Mouse (Mus musculus): Measurements from ENCODE around the gene Pea15a. TPM values are rescaled to one million over a fixed set of nuclear protein-coding genes. Genes with fewer than 3 reads are reported as not detected.

Gene Pea15a
- total RNA-seq, 2 experiments from 2014 or later, result 57.4 to 69.9 TPM

DNA sequence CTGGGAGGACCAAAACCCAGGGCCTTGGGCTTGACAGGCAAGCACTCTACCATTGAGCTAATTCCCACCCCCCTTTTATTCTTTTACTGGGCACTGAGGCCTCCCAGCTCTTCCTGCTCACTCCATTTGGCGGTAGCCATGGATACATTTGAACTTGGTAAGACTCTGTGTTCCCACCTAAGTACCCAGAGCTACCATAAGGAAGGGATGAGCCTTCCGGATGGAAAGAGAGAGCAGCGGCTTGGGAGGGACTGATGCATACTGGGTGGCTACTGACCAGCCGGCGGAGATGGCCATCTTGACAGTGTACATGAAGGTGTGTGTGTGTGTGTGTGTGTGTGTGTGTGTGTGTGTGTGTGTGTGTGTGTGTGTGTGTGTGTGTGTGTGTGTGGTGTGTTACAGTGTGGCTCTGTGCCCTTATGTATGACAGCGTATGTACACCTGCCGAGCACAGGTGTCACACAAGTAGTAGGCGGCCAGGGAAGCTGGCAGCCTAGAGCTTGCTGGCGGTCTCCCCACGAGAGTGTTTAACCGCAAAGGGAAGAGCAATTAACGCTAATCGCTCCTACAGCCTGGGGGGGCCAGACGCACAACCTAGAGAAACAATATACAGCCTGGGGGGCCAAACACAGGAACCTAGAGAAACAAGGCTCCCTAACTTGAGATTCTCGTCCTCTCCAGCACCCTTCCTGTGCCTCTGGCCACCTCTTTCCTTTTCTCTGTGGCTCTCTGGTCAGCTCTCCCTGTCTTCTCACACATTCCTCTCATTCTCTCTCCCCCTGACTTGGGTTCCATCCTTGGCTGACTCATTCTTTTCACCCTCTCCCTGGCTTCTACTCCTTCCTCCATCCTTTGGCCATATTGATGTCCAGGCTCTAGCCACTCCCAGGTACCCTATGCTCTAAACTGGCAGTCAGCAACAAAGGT, 1.5 kb downstream of the Pea15a start:
- DNase-seq, result no peak

DNA sequence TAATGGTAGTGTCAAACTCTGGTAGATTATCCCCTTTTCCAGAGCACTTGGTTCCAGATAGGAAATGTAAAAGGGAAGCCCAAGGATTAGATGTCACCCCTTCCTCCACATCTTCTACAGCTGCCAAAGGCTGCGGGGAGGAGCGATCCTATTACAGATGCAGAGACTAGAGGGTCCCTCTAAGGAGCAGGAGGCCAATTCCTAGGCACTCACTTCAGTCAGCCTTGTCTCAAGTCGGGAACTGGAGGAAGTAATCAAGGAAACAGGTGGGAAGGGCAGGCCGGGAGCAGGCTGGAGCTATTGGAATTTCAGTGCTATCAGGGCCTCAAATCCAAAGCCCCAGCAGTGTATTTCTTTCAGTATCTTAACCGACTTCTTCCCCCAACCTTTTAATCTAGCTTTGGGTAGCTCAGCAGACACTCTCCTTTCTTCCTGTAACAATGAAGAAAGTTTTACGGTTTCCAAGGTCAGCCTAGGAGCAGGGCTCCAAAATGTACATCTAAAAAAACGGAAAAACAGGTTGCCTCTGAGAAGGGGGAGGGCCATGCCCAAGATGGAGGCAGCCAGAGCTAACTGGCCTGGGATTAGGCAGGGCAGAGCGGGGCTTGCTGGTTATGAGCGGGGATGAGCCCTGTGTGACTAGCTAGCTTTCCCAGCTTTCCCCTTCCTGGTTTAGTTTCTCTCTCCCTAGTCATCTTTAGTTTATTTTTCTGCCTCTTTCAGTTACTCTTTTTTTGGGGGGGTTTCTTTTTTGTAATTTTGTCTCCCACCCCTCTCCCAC, 2.4 kb downstream of the Pea15a start:
- no peak for DNase-seq

DNA sequence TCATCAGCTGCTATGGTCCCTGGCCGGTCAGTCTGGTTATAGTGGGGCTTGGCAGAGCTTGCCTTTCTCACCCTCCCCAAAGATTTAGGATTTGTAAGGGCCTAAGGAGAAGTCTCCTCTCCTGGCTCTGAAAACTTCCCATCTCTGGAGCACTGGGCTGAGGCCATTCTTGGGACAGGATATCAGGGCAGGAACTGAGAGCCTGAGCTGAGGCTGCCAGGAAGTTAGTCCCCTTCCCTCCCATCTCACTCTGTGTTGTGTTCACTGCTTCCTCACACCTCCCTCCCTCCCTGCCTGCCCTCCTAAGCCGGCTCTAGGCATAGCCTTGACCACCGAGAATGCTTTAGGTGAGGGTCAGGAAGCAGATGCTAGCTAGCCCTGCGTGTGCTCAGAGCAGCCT, 3.0 kb downstream of the Pea15a start:
- peak; percentile 57 to 74 for DNase-seq

DNA sequence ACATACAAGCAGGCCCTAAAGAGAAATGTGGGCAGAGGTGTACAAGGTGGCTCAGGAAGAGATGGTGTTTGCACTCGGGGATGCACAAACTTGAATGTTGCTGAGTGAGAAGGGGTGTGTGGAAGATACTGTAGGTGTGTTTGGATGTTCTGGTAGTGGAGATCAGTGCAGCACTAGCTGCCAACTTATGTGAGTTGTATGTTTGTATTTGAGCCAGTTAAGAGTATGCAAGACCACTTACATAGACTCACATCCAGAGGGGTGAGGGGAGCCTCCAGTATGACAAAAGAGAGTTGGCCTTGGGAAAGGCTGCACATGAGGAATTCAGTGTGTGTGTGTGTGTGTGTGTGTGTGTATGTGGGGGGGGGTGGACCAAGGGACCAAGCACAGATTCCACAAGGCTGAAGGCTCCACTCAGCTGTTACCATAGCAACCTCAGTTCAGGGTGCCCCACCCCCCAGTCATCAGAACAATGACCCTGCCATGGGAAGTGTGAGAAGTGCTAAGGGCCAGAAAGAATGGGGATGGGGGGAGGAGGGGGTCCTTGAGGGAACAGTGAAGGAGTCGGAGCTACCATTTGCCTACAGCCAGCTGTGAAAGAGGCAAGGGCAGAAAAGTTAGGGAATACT, 3.6 kb downstream of the Pea15a start:
- DNase-seq, result no peak

DNA sequence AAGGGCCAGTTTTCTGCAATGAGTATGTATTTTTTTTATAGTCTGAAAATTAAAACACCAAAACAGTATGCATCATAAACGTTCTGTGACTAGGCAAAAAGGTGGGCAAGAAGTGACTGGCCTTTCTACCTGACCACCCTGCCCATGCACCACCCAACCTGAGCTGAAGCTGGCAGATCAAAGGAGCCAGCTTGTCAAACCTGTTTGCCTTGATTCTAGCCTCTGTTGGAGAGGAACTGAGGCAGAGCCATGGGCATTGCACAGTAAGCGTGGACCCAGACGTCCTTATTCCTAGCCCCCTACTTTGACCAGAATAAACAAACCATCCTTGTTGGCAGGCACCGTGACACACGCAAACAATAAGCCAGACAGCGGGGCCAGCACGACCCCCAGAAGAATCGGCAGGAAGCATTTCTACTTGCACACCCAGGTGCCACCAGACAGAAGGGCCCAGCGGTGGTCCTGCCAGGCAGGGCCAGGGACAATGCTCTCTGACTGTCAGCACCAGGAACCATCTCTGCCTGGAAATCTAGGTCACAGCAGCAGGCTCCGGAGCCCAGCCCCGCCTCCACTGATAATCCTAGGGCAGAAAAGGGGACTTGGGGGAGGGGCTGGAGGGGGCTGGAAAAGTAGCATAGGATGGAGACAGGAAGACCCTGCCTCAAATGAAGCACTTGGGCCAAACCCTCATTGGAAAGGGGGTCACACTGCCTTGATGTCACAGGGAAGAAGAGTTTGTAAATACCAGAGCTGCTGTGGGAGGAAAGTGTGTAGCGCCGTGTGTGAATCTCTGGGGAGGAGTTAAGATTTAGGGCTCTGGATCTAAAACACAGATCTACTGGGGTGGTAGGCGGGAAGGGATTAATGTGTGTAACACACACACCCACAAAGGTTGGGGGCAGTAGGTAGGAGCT, 4.4 kb downstream of the Pea15a start:
- peak; percentile 40 to 43 for DNase-seq

DNA sequence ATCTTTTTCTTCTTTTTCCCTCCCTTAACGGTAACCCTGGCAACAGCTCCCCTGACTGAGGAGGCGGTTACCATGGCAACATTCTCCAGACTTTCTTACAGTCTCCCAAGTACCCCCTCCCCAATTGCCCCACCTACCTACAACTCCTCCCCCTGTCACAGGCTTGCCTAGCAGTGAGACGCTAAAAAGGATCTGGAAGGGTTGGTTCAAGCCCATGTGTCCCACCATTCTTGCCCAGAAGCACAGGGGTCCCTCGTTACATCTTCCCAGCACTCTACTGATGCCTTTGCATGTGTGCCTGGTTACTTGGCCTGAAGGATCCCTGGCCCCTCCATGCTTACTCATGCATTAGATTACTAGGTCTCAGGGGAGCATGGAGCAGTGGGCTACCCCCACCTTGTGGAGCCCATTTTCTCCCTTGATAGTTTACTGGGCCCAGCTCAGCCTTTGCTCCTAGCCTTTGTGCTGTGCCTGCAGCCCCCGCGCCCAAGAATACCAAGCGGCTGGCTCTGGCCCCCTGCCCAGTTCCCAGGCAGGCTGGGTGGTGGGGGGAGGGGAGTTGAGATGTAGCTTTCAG, 5.6 kb downstream of the Pea15a start:
- DNase-seq, result peak in 1 of 2 experiments; percentile 40

DNA sequence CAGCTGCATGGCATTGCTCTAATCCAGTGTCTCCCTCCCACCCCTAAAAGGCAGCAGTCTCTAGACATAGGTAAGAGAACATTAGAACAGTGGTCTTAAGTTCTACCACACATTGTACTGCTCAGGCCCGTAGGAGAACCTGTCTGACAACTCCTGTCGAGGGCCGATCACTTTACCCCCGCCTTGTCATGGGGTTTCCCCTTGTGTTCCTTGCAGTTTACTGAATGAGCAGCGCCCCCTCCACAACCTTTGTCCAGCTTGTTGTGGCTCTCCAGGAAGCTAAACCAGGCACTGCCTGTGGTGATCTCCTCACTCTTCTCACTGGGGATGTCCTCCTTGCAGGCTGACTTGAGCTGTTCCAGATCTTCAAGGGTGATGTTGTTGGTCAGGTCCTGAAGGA, 6.4 kb downstream of the Pea15a start:
- no peak for DNase-seq

DNA sequence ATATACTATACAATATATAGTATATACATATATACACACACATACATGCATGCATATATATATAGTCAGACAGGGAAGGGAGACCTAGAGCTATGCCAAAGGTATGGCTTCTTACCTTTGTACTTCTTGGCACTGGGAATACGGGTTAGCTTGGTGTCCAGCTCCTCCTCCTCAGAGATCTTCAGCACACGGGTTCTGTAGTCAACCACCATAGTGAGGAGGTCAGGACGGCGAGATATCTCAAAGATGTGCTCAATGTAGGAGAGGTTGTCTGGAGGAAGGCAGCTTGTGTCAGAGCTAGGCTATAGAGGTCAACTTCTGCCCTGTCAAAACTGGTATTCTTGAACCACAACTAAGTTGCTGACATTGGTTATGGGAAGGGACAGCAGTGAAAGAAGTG, 7.6 kb downstream of the Pea15a start:
- DNase-seq, result no peak

DNA sequence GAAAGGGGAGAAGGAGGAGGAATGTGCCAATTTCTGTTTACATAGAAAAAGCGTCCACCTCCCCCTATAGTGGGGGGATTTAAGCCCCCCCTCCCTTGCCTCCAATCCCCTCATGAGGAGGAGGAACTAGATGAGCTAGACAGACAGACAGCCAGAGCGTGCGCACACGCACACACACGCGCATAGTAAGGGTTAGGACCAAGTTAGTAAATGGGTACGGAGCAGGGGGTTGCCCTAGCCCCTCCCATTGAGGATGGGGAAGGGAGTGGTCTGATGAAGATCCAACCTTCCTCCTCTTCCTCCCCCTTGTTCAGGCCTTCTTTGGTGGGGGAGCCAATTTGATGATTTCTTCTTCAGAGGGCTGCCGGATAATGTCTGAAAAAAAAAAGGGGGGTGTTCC, 8.3 kb downstream of the Pea15a start:
- no peak for DNase-seq

DNA sequence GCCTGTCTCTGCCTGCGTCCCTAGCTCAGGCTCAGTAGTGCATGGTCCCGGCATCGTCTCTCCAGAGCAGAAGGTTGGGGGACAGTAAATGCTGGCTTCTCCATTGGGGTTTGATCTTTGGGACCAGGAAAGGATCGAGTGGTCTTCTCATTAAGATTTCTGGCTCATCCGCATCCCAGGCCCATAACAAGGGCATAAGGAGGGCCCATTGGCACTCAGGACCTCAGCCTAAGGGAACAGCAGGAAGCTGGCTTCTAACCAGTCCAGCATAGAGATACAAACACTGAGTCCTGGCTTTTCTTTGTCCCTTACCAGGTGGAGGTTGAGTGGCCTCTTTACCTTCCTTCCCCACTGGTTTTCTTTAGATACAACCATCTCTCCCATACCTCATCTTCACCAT, 8.8 kb downstream of the Pea15a start:
- DNase-seq, result no peak

DNA sequence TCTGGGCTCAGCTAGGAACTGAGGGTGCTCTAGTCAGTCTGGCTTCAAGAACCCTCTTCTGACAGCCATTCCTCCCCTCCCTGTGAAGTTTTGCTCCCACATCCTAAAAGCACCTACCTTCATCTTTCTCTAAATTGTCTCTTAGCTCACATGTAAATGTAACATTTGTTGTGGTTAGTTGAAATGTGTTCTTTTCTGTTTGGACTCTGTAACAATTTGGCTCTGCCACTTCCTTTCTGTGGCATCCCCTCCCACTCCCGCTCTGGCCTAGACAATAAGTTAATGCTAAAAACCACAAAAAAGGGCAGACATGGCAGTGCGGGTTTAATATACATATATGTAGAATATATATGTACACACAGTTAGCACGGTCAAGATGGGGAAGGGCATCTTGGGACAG, 9.5 kb downstream of the Pea15a start:
- no peak for DNase-seq

DNA sequence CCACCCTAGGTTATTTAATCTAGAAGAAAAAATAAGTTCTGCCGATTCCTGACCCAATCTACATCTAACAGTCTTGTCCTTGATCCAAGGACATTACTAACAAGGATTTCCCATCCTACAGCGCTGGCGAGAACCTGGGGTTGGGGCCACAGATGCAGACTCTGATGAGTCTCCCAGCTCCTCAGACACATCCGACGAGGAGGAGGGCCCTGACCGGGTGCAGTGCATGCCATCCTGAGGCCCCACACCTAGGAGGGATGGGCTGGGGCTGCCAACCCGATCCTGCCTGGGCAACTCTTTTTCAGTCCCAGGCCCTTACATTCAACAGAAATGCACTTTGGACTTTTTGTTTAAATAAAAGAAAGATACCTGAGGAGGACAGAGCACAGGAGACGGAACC, 12.2 kb downstream of the Pea15a start:
- no peak for DNase-seq

DNA sequence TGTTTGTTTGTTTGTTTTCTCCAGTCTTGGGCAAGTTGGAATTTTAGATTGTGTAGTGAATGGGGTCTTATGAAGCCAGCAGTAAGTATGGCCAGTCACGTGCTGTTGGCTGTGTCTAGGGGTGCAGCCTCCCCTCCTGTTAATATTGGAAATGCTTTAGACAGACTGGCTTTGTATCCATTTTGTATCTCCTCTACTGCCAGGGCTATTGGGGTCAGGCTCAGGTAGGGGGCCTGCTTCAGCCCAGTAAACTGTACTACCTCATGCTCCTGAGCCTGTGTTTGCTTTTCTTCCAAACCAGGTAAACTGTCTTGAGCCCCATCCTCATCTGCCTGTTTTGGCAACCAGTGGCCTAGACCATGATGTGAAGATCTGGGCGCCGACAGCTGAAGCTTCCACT, 14.4 kb downstream of the Pea15a start:
- no peak for DNase-seq

DNA sequence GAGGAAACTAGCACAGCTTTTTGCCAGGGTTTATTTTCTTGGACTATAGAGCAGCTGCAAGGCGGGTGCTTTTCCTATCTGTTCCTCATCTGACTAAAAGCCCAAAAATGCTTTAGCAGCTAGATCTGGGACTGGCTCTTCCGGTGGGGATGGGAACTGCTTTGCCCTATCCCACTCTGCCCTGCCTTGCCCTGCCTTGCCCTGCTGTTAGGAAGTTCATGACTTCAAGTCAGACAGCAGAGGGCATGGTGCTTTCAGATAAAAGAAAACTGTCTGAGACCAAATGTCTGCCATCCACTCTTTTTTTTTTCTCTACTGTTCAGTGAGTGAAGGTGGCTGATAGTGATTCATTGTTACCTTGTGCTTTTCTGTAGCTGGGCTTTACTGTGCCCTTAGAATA, 15.0 kb downstream of the Pea15a start:
- DNase-seq, result no peak

DNA sequence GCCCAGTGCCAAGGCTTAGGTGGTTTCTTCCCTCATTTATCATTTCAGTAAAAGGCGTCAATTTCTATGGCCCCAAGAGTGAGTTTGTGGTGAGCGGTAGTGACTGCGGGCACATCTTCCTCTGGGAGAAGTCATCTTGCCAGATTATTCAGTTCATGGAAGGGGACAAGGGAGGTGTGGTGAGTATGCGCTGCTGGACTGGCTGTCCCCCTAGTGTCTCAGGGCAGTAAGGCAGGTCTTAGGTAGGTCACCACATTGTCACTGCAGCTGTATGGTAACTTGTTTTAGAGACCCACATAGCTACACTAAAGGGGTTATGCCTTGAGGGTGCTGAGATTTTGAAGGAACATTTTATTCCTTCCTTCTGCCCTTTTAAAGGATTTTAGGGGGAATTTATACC, 17.7 kb downstream of the Pea15a start:
- no peak for DNase-seq

DNA sequence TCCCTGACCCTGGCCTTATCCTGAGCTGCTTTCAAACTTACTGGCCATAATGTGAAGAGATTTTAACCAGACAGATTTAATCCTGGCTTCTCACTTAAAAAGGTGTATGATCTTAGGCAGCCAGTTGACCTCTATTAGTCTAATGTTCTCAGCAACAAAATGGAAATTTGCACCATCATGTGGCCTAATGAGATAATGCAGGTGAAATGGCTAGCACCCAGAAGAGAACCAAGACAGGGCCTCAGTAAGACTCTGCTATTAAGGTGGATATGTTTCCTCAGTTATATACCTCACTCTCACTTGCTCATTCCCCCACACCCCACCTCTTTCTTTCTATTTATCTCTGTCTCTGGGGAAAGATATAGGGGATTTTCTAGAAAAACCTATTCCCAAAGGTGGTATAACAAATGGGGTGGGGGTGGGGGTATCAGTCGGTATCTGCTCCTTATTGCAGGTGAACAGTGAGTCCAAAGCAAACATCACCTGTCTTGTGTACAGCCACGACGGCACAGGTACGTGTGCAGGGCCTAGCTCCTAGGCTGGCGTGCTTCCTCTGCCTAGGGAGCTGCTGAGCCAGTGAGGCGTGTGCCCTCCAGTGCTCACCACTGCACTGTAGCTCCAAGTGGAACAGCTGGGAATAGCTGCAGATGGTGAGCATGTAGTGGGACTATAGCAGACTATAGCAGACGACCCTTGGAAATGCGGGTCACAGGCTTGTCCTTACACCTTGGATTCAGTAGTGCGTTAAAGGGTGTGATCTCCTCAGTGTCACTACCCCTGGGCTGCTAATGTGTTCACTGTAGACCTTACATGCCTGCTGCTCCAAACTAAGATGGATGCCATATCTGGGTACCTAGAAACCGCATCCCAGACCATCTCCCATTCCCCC, 20.0 kb downstream of the Pea15a start:
- no peak for DNase-seq

DNA sequence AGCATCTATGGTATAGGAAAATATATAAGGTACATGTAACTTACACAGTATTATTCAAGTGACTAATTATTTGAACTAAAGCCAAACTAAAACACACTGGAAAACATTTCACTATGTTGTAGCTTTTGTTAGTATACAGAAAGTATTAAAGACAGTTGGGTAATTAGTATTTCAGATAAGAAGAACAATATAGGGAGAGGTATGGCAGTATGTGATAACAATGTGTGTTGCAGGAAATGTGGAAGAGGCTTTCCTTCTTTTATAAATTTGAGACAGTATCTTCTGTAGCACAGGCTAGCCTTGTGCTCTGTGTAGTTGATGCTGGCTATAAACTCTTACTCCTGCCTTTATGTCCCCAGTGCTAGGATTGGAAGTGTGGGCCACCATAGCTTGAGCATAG, 22.7 kb downstream of the Pea15a start:
- no peak for DNase-seq

DNA sequence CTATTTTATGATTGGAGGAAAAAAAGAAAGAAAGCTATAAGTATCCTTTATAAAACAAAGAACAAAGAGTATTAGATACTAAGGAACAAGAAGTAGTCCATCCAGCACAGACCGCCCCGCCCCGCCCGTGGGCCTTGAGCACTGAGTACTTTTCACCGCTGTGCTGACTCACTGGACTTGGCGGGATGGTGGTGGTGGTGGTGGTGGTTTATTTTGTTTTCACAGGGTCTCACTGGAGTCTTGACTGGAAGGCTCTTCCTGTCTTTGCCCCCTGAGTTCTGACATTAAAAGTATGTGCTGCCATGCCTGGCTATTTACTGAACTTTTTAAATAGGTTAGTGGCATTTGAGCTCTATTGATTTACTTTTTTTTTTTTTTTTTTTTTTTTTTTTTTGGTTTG, 23.5 kb downstream of the Pea15a start:
- no peak for DNase-seq

DNA sequence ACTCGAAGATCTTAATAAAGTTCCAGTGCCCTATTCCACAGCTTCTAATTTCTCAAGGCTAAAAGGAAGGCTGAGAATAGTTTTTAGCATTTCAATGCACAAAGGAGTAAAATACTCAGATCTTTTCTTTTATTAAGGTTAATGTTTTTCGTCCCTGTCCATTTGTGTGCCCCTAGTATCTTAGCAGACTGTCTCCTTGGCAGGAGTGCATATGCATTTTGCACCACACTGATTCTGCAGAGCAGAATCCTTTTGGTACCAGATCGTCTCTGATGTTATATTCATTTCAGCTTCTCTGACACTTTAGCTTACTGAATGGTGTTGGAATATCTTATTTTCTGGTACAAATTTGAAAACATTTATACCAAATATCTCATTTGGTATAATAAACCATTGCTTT, 24.8 kb downstream of the Pea15a start:
- DNase-seq, result no peak

DNA sequence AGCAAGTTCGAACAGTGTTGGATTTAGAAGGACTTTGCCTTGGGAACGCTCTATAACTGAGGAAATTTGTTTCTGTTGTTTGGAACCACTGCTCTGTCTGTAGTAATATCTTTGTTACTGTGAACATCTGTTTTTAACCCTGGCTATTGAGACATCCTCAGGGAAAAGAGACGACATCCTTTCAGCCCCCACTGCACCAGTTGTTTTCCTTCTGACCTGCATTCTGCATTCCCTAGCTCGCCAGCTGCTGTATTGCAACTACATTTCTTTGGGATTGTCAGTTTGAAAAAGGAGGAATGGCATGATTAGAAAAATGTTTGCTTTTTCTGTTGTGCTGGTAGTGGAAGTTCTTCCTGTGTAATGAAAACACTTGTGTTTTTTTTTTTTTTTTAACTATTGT, 25.7 kb downstream of the Pea15a start:
- peak in 1 of 2 experiments; percentile 68 for DNase-seq

Measured in heart, adult 18-20 months (tissue).